Mouse (Mus musculus) limb, embryonic 15.5 days (tissue): ENCODE results near the gene Ncapg2. TPM values are rescaled to one million over a fixed set of nuclear protein-coding genes. Genes with fewer than 3 reads are reported as not detected.
A peak's percentile ranks its signal among the peaks of the same experiment; 100 is the strongest.

Source experiments
- ATAC-seq: fragments of 200-750 bp; cut with Nextera tagmentation; 2 replicates; pipeline ENCODE4 v1.8.0; 2017; ENCODE audit warnings: low read depth, moderate TSS enrichment; ENCODE audit not compliant: insufficient number of reproducible peaks, low FRiP score, low TSS enrichment
- H3K27ac ChIP-seq: fragments of 300-500 bp; sonication (generic); 2 replicates; pipeline ENCODE4 v1.5.1; 2015; ENCODE audit warnings: moderate library complexity, mild to moderate bottlenecking, inconsistent platforms
- H3K27me3 ChIP-seq: fragments of 300-500 bp; sonication (generic); 2 replicates; pipeline ENCODE4 v1.6.1; 2015; ENCODE audit warnings: inconsistent platforms
- H3K36me3 ChIP-seq: fragments of 300-500 bp; sonication (generic); 2 replicates; pipeline ENCODE4 v1.6.1; 2015; ENCODE audit warnings: inconsistent platforms
- H3K4me1 ChIP-seq: fragments of 300-500 bp; sonication (generic); 2 replicates; pipeline ENCODE4 v1.6.1; 2015; ENCODE audit warnings: inconsistent platforms
- H3K4me2 ChIP-seq: fragments of 300-500 bp; sonication (generic); 2 replicates; pipeline ENCODE4 v1.6.1; 2015; ENCODE audit warnings: mild to moderate bottlenecking, inconsistent platforms
- H3K4me3 ChIP-seq: fragments of 300-500 bp; sonication (generic); 2 replicates; pipeline ENCODE4 v1.5.1; 2015; ENCODE audit warnings: mild to moderate bottlenecking, inconsistent platforms
- H3K9ac ChIP-seq: fragments of 300-500 bp; sonication (generic); 2 replicates; pipeline ENCODE4 v1.6.1; 2015; ENCODE audit warnings: inconsistent platforms
- H3K9me3 ChIP-seq: fragments of 300-500 bp; sonication (generic); 2 replicates; pipeline ENCODE4 v1.6.1; 2016; ENCODE audit warnings: inconsistent platforms
- WGBS: fragments of 180-500 bp; shearing (Covaris S2); methylation state at CpG from one replicate; pipeline ENCODE4 v1.1.7; 2015; 5-methylcytosine and 5-hydroxymethylcytosine counted together
- polyA plus RNA-seq: library from polyadenylated mRNA; unstranded; fragments of >200 nt; fragmentation: Nextera tagmentation; extraction: Ambion mirVana; gene quantifications from 2 replicates; pipeline ENCODE4 v1.2.1, GENCODE M21; 2015

Gene Ncapg2
- polyA plus RNA-seq, 1 experiment from 2014 or later, result 33.8 TPM

GRCm38 (mm10) chr12:116404012-116404679, 1.1 kb upstream of the Ncapg2 start:
- Histone ChIP-seq H3K9me3 (0 out of 2 replicates have a peak, but pooled peaks cover 5% of the 10 kb centered on the region), H3K36me3 (peaks cover 18% of the 10 kb centered on the region), H3K4me3 (peak overlapping the region; percentile 86), H3K9ac (peak overlapping the region; percentile 20; the same call in 1 of the 2 replicates), H3K4me1 (peaks cover 16% of the 10 kb centered on the region; the same call in 1 of the 2 replicates), H3K27ac (no peak overlapping the region; the same call in 1 of the 2 replicates), H3K27me3 (no peaks in the 10 kb centered on the region), H3K4me2 (peak overlapping the region; percentile 90)
- WGBS, result 97% methylated on average over 18 of the region's 18 CpGs
- ATAC-seq, result no peak

DNA sequence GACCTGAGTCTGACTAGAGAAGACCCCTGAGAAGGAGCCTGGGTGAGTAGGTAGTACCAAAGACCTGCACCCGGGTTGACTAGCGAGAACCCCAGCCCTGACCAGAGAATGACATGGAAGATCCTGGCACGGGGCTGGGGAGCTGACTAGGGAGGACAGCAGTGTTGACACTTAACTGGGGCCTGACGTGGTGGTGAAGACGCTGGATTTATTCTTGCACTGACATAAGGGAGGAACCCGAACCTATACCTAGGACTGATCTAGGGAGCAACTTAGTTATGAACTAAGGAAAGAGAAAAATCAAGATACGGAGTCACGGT, 594 bp downstream of the Ncapg2 start:
- WGBS, result 10% methylated on average over 8 of the region's 8 CpGs
- Histone ChIP-seq H3K9me3 (0 out of 2 replicates have a peak, but pooled peaks cover 5% of the 10 kb centered on the region), H3K36me3 (peaks cover 27% of the 10 kb centered on the region), H3K27me3 (no peaks in the 10 kb centered on the region), H3K4me1 (peaks cover 16% of the 10 kb centered on the region; the same call in 1 of the 2 replicates), H3K4me2 (peak overlapping the region; percentile 90), H3K9ac (peak overlapping the region; percentile 67), H3K4me3 (peak overlapping the region; percentile 86), H3K27ac (peak overlapping the region; percentile 57; the same call in 1 of the 2 replicates)
- ATAC-seq, result no peak

DNA sequence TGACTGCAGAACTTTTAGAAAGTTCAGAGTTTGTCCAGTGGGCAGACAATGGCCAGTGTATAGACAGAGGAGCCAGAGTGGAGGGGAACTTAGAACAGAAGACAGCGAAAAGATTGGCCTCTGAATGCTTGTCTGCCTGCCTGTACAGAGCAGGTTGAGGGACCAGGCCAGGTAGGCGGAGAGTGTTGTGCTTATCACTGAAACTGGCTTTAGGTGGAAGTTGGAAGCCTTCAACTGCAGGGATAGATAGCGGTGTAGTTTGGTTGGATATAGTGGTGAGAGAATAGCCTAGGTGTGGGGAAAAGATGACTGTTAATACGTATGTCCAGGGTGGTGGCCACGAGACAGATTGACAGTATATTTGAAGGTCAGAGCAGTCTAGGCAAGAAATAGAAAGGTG, 2.7 kb downstream of the Ncapg2 start:
- H3K27me3 ChIP-seq, result no peaks in the 10 kb centered on the region
- no peak overlapping the region for H3K4me3 ChIP-seq
- 0 out of 2 replicates have a peak, but pooled peaks cover 5% of the 10 kb centered on the region for H3K9me3 ChIP-seq
- peaks cover 16% of the 10 kb centered on the region; the same call in 1 of the 2 replicates for H3K4me1 ChIP-seq
- no peak for ATAC-seq
- peaks cover 35% of the 10 kb centered on the region for H3K36me3 ChIP-seq
- H3K27ac ChIP-seq, result no peak overlapping the region
- H3K4me2 ChIP-seq, result no peak overlapping the region
- H3K9ac ChIP-seq, result no peak overlapping the region
- 95% methylated on average over 5 of the region's 5 CpGs for WGBS

DNA sequence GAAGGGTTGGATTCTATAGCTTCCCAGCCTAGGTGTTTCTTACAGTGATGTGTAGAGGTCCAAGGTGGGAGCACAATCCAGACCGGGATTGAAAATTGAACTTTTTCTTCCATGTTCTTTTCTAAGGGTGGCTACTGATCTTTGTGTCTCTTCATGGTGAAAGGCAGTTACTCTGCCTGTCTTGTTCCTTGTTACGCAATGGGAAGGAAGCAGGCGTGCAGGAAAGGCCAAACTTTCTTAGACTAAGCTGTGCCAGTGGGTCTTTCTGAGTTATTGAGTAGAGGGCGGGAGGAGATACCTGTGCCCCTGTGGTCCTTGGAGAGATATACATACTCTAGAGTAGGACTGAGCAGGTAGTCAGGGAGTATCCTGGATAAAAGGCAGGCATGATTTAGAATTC, 9.7 kb downstream of the Ncapg2 start:
- no peak overlapping the region for H3K4me2 ChIP-seq
- no peaks in the 10 kb centered on the region for H3K9me3 ChIP-seq
- H3K9ac ChIP-seq, result no peak overlapping the region
- ATAC-seq, result no peak
- H3K4me3 ChIP-seq, result no peak overlapping the region
- 88% methylated on average over 4 of the region's 4 CpGs for WGBS
- no peaks in the 10 kb centered on the region for H3K4me1 ChIP-seq
- peaks cover 39% of the 10 kb centered on the region for H3K36me3 ChIP-seq
- H3K27me3 ChIP-seq, result no peaks in the 10 kb centered on the region
- no peak overlapping the region for H3K27ac ChIP-seq

DNA sequence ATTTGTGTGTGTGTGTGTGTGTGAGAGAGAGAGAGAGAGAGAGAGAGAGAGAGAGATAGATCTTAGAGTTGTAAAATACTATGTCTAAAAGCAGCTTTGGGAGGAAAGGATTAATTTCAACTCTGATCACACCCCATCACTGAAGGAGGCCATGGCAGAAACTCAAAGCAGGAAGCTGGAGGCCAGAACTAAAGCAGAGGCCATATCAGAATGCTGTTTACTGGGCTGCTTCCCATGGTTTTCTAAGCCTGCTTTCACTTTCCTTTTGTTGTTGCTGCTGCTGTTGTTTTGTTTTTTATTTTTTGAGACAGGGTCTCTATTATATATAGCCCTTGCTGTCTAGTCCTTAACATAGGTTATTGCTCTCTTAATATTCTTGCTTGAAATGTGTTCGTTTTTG, 11.3 kb downstream of the Ncapg2 start:
- H3K9ac ChIP-seq, result no peak overlapping the region
- H3K27me3 ChIP-seq, result no peaks in the 10 kb centered on the region
- H3K36me3 ChIP-seq, result peaks cover 35% of the 10 kb centered on the region
- no peak overlapping the region for H3K4me2 ChIP-seq
- WGBS, result 94% methylated on average over 1 of the region's 1 CpGs
- no peak overlapping the region for H3K27ac ChIP-seq
- no peaks in the 10 kb centered on the region for H3K4me1 ChIP-seq
- H3K4me3 ChIP-seq, result no peak overlapping the region
- no peaks in the 10 kb centered on the region for H3K9me3 ChIP-seq
- no peak for ATAC-seq

DNA sequence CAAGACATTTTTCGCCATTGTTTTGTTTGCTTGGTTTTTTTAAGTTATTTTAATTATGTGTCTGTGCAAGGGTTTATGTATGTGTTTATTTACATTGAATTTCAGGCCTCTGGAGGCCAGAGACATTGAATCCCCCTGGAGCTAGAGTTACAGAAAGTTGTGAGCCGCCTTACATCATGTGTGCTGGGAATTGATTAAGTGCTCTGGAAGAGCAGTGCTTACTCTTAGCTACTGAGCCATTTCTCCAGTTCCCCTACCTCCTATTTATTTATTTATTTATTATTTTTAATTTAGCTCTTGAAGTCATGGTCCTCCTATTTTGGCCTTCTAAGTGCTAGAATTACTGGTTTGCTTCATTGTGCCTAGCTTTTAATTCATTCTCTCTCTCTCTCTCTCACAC, 16.5 kb downstream of the Ncapg2 start:
- Histone ChIP-seq H3K4me1 (no peaks in the 10 kb centered on the region), H3K4me2 (no peak overlapping the region), H3K9me3 (no peaks in the 10 kb centered on the region), H3K27me3 (no peaks in the 10 kb centered on the region), H3K36me3 (peaks cover 43% of the 10 kb centered on the region), H3K9ac (no peak overlapping the region), H3K27ac (no peak overlapping the region), H3K4me3 (no peak overlapping the region)
- 88% methylated on average over 2 of the region's 2 CpGs for WGBS
- no peak for ATAC-seq

- Histone ChIP-seq H3K4me1 (no peaks in the 10 kb centered on the region), H3K4me3 (no peak overlapping the region), H3K9me3 (no peaks in the 10 kb centered on the region), H3K27ac (no peak overlapping the region), H3K36me3 (peaks cover 54% of the 10 kb centered on the region), H3K4me2 (no peak overlapping the region), H3K9ac (no peak overlapping the region), H3K27me3 (no peaks in the 10 kb centered on the region)
- no peak for ATAC-seq
- WGBS, result 91% methylated on average over 2 of the region's 2 CpGs
These were observed 20.2 kb downstream of the Ncapg2 start for GRCm38 (mm10) chr12:116425392-116425791.

DNA sequence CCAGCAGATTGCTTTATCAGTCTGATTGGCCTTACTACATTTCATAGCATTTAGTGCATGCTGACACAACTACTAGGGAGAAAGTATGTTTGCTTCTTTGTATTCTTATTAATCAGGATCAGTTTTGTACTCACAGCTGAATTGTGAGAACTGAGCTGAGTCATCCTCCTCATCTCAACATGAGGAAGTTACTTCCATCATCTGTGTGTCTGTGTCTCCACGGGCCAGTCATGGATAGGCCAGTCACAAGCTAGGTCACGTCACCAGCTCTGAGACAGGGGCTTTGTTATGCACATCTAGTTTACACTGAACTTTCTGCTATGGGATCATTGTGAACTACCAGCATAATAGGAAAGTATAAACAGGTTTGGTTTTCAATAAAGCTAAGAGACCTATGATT, 28.5 kb downstream of the Ncapg2 start:
- H3K27me3 ChIP-seq, result no peaks in the 10 kb centered on the region
- H3K4me1 ChIP-seq, result no peaks in the 10 kb centered on the region
- H3K36me3 ChIP-seq, result peaks cover 33% of the 10 kb centered on the region
- WGBS, result 88% methylated on average over 2 of the region's 2 CpGs
- H3K9me3 ChIP-seq, result no peaks in the 10 kb centered on the region
- ATAC-seq, result no peak
- H3K4me3 ChIP-seq, result no peak overlapping the region
- no peak overlapping the region for H3K9ac ChIP-seq
- H3K4me2 ChIP-seq, result no peak overlapping the region
- H3K27ac ChIP-seq, result no peak overlapping the region

DNA sequence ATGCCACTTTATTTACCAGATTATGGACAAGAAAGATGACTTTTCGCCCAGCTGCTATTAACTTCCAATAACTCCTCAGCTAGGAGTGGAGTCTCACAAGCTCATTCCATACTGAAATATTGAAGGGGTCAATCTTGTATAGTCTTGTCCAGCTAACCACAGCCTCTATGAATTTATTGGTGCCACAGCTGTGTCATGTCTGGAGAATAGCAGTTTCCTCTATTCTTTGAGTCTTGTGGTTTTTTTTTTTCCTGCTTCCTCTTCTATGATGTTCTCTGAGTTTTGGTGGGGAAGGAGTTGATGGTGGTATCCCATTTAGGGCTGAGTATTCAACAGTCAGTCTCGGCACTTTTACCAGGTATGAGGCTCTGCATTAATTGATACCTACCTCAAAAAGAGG, 30.0 kb downstream of the Ncapg2 start:
- Histone ChIP-seq H3K9ac (no peak overlapping the region), H3K4me2 (no peak overlapping the region), H3K27me3 (no peaks in the 10 kb centered on the region), H3K4me1 (no peaks in the 10 kb centered on the region), H3K27ac (no peak overlapping the region), H3K4me3 (no peak overlapping the region), H3K36me3 (peaks cover 30% of the 10 kb centered on the region), H3K9me3 (no peaks in the 10 kb centered on the region)
- no peak for ATAC-seq
- WGBS, result 84% methylated on average over 2 of the region's 2 CpGs

DNA sequence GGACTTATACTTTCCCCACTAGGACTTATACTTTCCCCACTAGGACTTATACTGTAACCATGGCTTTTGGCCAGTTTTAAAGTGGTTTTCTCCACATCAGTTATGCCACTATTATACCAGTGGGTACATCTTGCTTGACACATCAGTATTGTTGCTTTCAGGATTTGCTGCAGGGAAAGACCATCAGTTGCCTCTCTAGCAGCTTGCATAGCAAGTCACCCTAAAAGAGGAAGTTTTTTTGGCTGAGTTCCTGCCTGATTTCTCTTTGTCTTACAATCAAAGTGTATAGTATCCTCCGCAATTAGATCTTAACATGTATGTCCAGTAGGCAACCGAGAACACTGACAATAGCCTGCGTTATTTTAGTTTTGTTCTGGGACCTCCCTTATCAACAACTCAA, 30.9 kb downstream of the Ncapg2 start:
- WGBS, result 83% methylated on average over 3 of the region's 3 CpGs
- no peak for ATAC-seq

DNA sequence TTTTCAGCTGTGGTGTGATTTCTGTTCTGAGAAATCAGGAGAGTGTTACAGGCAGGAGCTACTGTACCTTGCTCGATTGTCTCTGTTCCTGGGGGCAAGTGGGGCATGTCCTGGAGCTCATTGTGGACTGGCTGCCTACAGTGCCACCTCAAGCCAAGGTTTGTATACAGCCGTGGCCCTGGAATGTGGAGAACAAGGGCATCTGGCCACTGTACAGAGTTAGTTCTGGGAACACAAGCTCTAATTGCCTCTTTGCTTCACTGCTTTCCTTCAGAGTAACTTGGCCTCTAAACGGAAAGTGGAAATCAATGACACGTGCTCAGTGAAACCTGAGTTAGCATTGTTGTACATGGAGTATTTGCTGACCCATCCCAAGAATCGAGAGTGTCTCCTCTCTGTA, 33.4 kb downstream of the Ncapg2 start:
- H3K4me1 ChIP-seq, result no peaks in the 10 kb centered on the region
- no peak overlapping the region for H3K4me3 ChIP-seq
- no peak for ATAC-seq
- H3K27ac ChIP-seq, result no peak overlapping the region
- H3K9ac ChIP-seq, result no peak overlapping the region
- no peaks in the 10 kb centered on the region for H3K27me3 ChIP-seq
- H3K9me3 ChIP-seq, result no peaks in the 10 kb centered on the region
- H3K36me3 ChIP-seq, result peaks cover 46% of the 10 kb centered on the region
- no peak overlapping the region for H3K4me2 ChIP-seq
- WGBS, result 70% methylated on average over 5 of the region's 5 CpGs

More for the DNA sequence above, 30.9 kb downstream of the Ncapg2 start:
- Histone ChIP-seq H3K36me3 (peaks cover 38% of the 10 kb centered on the region), H3K4me1 (no peaks in the 10 kb centered on the region), H3K9ac (no peak overlapping the region), H3K27me3 (no peaks in the 10 kb centered on the region), H3K27ac (no peak overlapping the region; the same call in 1 of the 2 replicates), H3K4me2 (no peak overlapping the region), H3K9me3 (no peaks in the 10 kb centered on the region), H3K4me3 (no peak overlapping the region)

GRCm38 (mm10) chr12:116442184-116442583, 37.0 kb downstream of the Ncapg2 start:
- H3K36me3 ChIP-seq, result peaks cover 61% of the 10 kb centered on the region
- H3K9me3 ChIP-seq, result no peaks in the 10 kb centered on the region
- no peak overlapping the region for H3K4me3 ChIP-seq
- WGBS, result 94% methylated on average over 3 of the region's 3 CpGs
- no peak for ATAC-seq
- no peaks in the 10 kb centered on the region for H3K27me3 ChIP-seq
- H3K9ac ChIP-seq, result no peak overlapping the region
- H3K4me2 ChIP-seq, result no peak overlapping the region
- no peak overlapping the region for H3K27ac ChIP-seq
- H3K4me1 ChIP-seq, result no peaks in the 10 kb centered on the region

DNA sequence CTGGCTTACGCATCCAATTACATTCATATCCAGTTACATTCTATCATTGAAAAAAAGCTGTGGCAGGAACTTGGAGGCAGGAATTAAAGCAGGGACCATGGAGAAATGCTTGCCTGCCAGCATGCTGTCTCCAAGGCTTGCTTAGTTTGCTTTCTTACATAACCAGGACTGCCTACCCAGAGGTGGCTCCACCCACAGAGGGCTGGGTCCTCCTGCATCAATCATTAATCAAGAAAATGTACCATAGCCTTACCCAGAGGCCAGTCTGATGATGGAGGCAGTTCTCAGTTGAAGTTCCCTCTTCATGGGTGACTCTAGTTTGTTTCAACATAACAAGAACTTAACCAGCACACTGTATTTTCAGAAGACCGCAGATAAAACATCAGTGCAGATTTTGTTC, 44.3 kb downstream of the Ncapg2 start:
- H3K4me1 ChIP-seq, result no peaks in the 10 kb centered on the region
- 91% methylated on average over 2 of the region's 2 CpGs for WGBS
- H3K4me2 ChIP-seq, result no peak overlapping the region
- no peaks in the 10 kb centered on the region for H3K27me3 ChIP-seq
- no peak overlapping the region for H3K4me3 ChIP-seq
- H3K9me3 ChIP-seq, result no peaks in the 10 kb centered on the region
- H3K36me3 ChIP-seq, result peaks cover 37% of the 10 kb centered on the region
- no peak overlapping the region for H3K9ac ChIP-seq
- no peak for ATAC-seq
- H3K27ac ChIP-seq, result no peak overlapping the region
